Mouse (Mus musculus): ENCODE measurements around the gene Kansl1l.

The Kansl1l gene

DNA sequence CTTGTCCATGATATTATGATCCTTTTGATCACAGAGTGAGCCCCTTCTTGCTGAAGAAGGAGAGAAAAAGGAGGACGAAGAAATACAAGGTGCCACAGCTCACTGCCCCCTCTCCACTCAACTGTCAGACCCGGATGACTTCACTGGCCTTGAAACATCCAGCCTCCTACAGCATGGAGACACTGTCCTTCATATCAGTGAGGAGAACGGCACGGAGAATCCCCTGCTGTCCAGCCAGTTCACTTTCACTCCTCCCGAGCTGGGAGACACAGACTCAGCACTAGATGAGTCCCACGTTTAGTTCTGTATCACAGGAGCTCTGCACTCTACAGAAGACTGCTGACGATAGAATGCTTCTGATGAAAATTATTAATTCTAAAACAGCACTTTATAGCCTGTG, 122.1 kb downstream of the Kansl1l start:
- no peak for DNase-seq

DNA sequence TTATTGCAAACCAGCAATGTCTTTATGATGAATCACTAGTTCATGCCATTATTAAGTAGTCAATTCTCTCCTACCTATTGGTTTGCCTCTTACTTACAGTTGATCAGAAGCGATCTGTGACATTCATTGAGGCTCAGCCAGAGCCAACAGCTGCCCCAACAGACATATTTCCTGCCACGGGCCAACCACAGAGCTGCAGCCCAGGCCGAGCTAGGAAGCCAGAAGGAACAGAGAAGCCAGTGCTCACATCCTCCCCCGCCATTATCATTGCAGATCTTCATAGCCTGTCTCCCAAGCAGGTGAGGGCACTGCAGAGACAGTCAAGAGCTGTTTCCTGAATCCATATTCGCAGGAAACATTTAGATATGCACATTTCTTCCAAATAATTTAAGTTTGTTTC, 123.1 kb downstream of the Kansl1l start:
- no peak for DNase-seq

DNA sequence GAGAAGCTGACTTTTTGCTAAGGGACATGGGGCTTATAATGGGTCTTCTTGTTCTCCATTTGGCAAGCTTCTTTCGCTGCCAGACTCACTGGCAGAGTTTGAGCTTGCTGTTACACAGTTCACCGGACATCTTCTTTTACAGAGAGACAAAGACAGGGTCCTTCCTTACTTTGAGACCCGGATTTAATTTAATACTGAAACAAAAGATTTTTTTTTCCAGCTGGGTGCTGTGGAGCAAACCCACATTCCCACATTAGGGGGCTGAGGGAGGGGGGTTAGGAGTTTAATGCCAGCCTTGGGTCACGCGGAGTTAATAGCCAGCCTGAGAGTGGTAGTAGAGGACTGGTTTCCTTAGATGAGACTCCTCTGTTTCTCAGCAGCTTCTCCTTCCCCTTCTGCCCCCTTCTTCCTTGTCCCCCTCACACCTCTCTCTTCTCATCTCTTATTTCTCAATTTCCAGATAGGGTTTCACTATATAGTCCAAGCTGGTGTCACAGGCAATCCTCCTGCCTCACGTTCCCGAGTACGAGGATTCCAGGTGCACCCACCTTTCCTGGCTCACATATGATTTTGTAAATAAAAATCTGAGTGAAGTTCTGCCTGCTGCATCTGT, 124.5 kb downstream of the Kansl1l start:
- peak; percentile 4 to 19 for DNase-seq

DNA sequence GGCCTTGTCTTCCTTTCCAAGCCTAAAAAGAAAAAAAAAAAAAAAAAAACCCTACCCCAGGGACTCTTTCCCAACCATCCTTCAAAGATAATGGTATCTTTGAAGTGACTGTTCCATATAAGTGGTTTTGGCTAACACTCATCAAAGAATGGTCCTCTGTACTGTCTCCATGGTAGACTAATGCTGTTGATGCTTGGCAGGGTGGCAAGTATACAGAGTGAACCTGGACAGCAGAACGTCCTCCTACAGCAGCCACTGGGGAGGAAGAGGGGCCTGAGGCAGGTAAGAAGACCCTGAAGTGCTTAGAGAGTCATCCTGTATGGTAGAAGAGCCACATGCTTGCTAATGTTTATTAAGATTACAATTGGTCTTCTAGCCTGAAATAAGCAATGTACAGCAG, 125.1 kb downstream of the Kansl1l start:
- no peak for DNase-seq

DNA sequence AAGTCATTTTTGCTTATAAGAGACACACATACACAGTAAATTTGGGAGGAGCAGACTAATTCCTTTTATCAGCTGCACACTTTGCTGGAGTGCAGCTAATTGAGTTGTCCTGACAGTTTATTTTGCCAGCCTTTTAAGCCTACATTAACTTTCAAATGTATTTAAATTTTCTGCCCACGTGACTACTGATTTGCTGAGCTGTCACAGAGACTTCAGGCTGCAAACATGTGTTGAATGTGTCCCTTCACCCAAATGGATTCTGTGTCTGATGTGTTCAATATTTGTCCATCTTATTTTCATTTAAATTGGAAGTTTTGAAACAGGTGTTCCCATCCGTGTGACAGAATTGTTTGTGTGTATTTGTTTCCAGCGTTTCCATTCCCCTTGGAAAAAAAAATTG, 125.6 kb downstream of the Kansl1l start:
- DNase-seq = no peak

DNA sequence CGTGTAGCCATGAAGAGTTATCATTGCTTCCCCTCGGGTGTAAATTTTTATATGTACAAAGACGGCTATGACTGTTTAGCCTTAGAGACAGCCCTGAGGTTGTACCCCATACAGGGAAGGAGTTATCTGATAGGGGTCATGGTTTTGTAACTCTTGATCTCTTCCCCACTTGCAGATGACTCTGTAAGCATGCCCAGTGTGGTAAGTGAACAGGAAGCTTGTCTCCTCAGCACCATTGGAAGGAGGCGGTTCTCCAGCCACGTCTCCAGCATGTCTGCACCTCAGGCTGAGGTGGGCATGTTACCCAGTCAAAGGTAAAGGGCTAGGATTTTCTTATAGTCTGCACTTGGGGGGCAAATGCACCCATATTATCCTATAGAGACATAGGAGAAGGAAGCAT, 134.4 kb downstream of the Kansl1l start:
- DNase-seq = no peak

DNA sequence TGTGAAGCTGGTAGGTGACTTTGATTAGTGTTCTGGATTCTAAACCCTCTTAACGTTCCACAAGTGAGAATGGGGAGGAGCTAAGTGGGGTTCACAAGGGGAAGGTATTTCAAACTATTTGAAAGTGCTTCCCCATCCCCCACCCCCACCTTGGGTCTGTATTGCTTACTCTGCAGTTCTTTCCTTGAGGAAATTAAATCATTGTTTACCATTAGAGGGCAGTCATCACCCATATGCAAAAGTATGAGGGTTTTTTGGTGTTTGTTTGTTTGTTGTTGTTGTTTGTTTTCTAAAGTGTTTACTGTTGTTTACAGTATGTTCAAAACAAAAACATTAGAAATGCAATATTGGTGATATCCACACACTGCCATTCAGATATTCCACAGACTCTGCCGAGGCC, 138.7 kb downstream of the Kansl1l start:
- no peak for DNase-seq

DNA sequence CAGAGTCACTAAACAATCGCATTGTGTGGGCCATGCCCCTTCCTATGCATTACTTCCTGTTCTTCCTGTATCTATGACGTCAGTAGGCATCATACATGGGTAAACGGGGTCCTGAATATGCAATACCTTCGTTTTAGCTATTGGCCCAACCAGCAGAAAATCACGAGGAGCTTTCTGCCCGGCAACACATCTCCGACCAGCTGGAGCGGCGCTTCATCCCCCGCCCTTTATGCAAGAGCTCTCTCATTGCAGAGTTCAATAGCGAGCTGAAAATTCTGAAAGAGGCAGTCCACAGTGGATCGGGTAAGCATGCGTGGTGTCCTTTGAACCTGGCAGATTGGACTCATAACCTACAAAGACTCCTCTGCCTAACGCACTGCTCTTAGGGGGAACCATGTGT, 139.4 kb downstream of the Kansl1l start:
- no peak for DNase-seq

DNA sequence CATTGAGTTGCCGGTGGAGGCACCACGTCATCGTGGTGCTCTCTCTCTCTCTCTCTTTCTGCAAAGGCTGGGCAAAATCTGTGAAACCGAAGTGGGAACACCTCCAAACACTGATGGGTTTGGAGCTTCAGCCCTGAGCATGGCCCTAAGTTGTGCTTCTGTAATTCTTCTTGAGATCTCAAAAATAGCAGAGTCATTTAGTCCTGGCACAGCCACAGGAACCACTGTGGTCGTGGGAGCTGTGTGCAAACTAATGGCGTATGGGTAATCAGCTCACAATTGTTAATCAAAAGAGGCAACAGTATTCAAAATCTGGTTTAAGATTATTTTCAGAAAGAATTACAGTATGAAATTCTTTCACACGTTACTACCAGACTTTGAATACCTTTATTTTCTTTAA, 144.6 kb downstream of the Kansl1l start:
- DNase-seq = no peak

DNA sequence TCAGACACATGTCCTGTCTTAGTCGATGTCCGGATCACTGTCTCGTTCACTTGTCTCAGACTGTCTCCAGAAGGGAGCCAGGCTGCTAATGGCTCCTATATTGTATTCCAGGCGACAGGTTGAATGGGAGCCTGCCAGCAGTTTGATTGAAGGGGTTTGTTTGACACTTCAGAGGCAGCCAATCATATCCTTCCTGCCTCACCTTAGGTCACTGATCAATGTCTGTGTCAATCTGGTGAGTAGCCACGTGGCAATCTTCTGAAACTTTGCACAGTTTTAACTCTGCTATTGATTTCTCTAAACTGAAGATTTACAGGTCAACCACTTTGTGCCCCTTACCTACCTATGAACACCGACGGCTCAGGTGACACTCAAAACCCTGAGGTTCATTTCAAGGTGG, 145.9 kb downstream of the Kansl1l start:
- no peak for DNase-seq

All from cerebellum, postnatal 10 days (tissue).